Mouse (Mus musculus) olfactory bulb, adult 2 months (tissue): Measurements from ENCODE around the gene Zbp1. TPM values are rescaled to one million over a fixed set of nuclear protein-coding genes. Genes with fewer than 3 reads are reported as not detected.

ENCODE experiments used
- H3K27ac ChIP-seq: fragments of 200-500 bp; 2 replicates; pipeline ENCODE4 v1.5.1; 2012; ENCODE audit warnings: low read depth, low read length; ENCODE audit not compliant: insufficient read depth
- H3K4me1 ChIP-seq: fragments of 200-500 bp; 2 replicates; pipeline ENCODE4 v1.6.1; 2012; ENCODE audit warnings: low read length; ENCODE audit not compliant: control insufficient read depth, insufficient read depth
- H3K4me3 ChIP-seq: fragments of 200-500 bp; 2 replicates; pipeline ENCODE4 v1.5.1; 2012; ENCODE audit warnings: mild to moderate bottlenecking, low read depth, low read length, moderate library complexity; ENCODE audit not compliant: insufficient read depth
- CTCF ChIP-seq: fragments of 200-500 bp; IDR thresholded peaks from 2 replicates; pipeline ENCODE4 v1.5.1; 2012; ENCODE audit warnings: low read depth, mild to moderate bottlenecking, low read length, moderate library complexity; ENCODE audit not compliant: insufficient read depth
- POLR2A ChIP-seq: fragments of 200-500 bp; IDR thresholded peaks from 2 replicates; pipeline ENCODE4 v1.6.1; 2012; ENCODE audit warnings: mild to moderate bottlenecking, low read depth, low read length, moderate library complexity; ENCODE audit not compliant: insufficient read depth
- WGBS: fragments of 180-500 bp; shearing (Covaris S2); methylation state at CpG from one replicate; pipeline ENCODE4 v1.1.7; 2018; 5-methylcytosine and 5-hydroxymethylcytosine counted together
- polyA plus RNA-seq: library from polyadenylated mRNA; stranded (reverse); fragments of >200 nt; gene quantifications from 2 replicates; pipeline ENCODE4 v1.2.4, GENCODE M21; 2012; ENCODE audit warnings: low replicate concordance; ENCODE audit not compliant: missing spikeins, insufficient read depth, insufficient read length

Zbp1 gene
- polyA plus RNA-seq, 1 experiment: not detected

DNA sequence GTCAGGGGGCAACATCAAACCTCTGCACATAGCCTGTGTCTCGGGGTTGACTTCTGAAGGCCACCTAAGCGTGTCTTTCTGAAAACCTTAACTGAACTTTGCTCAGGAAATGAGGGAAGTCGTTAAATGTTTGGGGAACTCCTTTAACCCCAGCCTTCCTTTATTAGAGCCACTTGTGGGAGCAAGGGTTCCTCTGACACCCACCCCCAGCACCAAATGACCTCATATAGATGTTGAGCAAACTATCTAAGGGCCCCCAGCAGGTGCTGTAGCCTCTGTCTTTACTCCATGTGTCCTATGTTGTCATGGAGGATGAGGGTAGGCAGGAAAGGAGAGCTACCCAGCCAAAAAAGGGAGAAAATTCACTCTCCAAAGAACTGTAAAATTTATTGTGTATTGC lies 5.4 kb upstream of the Zbp1 start:
- WGBS: 77% methylated on average over 3 of the region's 3 CpGs
- Histone ChIP-seq H3K27ac (no peak overlapping the region), H3K4me3 (no peak overlapping the region), H3K4me1 (0 out of 2 replicates have a peak, but pooled peaks cover 7% of the 10 kb centered on the region)
- no peak for TF ChIP-seq CTCF
- no peak for TF ChIP-seq POLR2A

GRCm38 (mm10) chr2:173223496-173223895 lies 4.8 kb upstream of the Zbp1 start:
- Histone ChIP-seq H3K4me3 (no peak overlapping the region), H3K27ac (no peak overlapping the region), H3K4me1 (0 out of 2 replicates have a peak, but pooled peaks cover 9% of the 10 kb centered on the region)
- WGBS: 73% methylated on average over 3 of the region's 3 CpGs
- no peak for TF ChIP-seq POLR2A
- TF ChIP-seq CTCF: no peak

DNA sequence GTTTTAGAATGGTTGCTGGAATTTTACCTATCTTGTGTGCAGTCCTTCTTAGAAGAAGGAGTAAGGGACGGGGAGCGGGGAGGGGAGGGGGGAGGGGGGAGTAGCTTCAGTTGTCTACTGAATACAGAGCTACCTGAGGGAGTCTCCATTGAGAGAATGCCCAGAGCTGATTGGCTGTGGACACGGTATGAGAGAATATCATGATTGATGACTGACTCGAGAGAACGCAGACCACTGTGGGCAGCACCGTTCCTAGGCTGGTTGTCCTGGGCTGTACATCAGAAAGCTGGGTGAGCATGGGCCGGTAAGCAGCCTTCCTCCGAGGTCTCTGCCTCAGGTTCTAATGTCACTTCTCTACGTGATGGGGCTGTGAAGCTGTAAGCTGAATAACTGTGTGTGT lies 2.0 kb upstream of the Zbp1 start:
- Histone ChIP-seq H3K27ac (no peak overlapping the region), H3K4me3 (no peak overlapping the region), H3K4me1 (0 out of 2 replicates have a peak, but pooled peaks cover 9% of the 10 kb centered on the region)
- WGBS: 92% methylated on average over 9 of the region's 9 CpGs
- TF ChIP-seq CTCF: no peak
- TF ChIP-seq POLR2A: no peak

DNA sequence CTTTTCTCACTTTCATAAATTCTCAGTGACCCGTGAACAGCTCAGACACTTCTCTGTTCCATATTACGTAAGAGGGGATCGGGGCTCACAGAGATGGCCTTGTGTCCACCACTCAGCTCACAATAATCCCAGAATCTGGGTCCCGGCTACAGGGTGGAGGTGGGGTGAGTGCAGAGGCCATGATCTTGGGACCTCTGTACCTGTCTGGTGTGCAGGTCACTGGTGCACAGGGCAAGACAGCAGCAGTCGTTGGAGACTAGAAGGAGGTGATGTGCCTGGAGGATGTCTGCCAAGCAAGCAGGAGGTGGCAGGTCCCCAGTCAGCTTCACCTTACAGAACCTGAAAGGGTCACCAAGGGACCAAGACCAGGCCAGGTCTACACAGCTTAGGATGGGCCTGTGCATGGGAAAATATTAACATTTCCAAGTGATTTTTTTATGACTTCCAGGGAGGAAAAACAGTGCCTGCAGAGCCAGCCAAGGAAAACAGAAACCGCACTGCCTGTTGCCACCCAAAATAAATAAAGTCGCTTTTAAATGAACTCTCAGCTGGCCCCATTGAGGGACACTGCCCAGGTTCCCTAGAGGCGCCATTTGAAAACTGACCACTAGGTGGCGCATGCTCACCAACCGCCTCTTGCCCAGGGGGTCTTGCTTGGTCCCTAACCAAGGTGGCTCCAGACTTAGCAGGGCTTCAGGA lies 682 bp upstream of the Zbp1 start:
- Histone ChIP-seq H3K4me1 (0 out of 2 replicates have a peak, but pooled peaks cover 3% of the 10 kb centered on the region), H3K27ac (no peak overlapping the region), H3K4me3 (no peak overlapping the region)
- TF ChIP-seq CTCF (peak; percentile 67), POLR2A (no peak)
- WGBS: 51% methylated on average over 10 of the region's 10 CpGs

- H3K27ac ChIP-seq: no peak overlapping the region
- 98% methylated on average over 5 of the region's 5 CpGs for WGBS
- TF ChIP-seq POLR2A: no peak
- TF ChIP-seq CTCF: no peak
- 0 out of 2 replicates have a peak, but pooled peaks cover 3% of the 10 kb centered on the region for H3K4me1 ChIP-seq
- H3K4me3 ChIP-seq: no peak overlapping the region
These were observed 912 bp downstream of the Zbp1 start for GRCm38 (mm10) chr2:173217763-173218258.

DNA sequence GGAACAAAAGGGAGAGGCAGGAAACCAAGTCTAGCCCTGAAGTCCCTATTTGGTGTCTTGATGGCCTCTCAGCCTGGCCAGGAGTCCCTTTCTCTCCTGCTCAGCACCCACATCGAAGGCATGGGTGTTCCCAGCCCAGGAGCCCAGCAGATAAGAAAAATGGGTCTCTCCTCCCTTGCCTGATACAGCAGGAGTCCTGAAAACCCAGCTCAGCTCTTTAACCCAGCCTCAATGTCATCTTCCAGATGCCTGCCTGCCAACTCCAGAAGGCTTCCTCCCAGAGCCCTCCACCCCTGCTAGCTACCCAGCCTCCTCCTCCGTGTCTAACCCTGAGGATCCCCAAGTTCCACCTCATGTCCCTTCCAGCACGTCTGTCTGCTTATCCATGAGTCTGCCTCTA lies 1.5 kb downstream of the Zbp1 start:
- TF ChIP-seq CTCF (no peak), POLR2A (no peak)
- no peak overlapping the region for H3K4me3 ChIP-seq
- H3K27ac ChIP-seq: no peak overlapping the region
- WGBS: 79% methylated on average over 3 of the region's 3 CpGs
- 0 out of 2 replicates have a peak, but pooled peaks cover 3% of the 10 kb centered on the region for H3K4me1 ChIP-seq

DNA sequence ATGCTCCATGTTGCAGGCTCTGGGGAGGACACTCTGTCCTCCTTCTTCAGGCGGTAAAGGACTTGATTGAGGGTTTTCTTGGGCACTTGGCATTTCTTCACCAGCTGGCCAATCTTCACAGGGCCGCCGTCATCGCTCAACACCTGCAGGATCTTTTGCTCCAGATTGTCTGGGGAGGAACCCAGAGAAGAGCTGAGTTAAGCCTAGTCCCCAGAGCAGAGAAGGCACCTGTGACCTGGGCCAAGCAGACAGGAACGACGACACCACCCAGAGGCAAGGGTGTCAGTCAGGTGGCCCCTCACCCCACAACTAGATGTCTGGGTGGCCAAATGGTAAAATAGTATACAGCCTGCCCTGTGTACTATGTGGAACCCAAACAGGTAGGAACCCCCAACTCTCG lies 1.9 kb downstream of the Zbp1 start:
- TF ChIP-seq CTCF (no peak), POLR2A (no peak)
- 90% methylated on average over 7 of the region's 7 CpGs for WGBS

GRCm38 (mm10) chr2:173212227-173212626 lies 6.5 kb downstream of the Zbp1 start:
- H3K27ac ChIP-seq: no peak overlapping the region
- H3K4me3 ChIP-seq: no peak overlapping the region
- H3K4me1 ChIP-seq: no peaks in the 10 kb centered on the region
- WGBS: 86% methylated on average over 4 of the region's 4 CpGs
- TF ChIP-seq POLR2A (no peak), CTCF (no peak)

More for the DNA sequence above, 1.9 kb downstream of the Zbp1 start:
- no peak overlapping the region for H3K27ac ChIP-seq
- no peak overlapping the region for H3K4me3 ChIP-seq
- 0 out of 2 replicates have a peak, but pooled peaks cover 3% of the 10 kb centered on the region for H3K4me1 ChIP-seq

DNA sequence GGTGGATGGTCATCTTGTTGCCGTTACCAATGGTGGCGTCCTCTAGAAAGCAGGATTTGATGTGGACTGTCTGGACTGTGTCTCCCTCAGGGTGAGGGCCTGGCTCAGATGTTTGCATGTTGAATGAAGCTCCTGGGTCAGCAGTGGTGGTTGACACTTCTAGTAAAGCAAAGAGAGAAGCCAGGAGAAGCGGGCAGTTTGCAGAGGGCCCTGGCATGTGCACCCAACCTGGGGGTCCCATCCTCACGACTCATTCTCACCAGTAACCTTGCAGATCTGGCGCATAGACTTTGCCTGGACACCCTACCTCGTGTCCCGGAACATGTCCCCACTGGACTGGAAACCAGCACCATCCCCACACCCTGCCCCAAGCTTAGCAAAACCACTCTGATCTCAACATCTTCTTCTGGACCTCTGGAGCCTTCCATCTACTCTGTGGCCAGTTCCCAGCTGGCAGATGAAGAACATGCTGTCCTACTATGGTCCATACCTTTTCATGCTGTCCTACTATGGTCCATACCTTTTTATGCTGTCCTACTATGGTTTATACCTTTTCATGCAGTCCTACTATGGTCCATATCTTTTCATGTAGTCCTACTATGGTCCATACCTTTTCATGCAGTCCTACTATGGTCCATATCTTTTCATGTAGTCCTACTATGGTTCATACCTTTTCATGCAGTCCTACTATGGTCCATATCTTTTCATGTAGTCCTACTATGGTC lies 9.5 kb downstream of the Zbp1 start:
- H3K27ac ChIP-seq: no peak overlapping the region
- H3K4me3 ChIP-seq: no peak overlapping the region
- WGBS: 97% methylated on average over 7 of the region's 7 CpGs
- no peaks in the 10 kb centered on the region for H3K4me1 ChIP-seq
- no peak for TF ChIP-seq CTCF
- no peak for TF ChIP-seq POLR2A
